Mouse (Mus musculus): ENCODE data around the gene Pygm. TPM values are rescaled to one million over a fixed set of nuclear protein-coding genes. Genes with fewer than 3 reads are reported as not detected.

Pygm gene
- 3.7 and 5.4 TPM in 2 replicates for polyA plus RNA-seq (2015; fragmentation: Nextera tagmentation; extraction: Ambion mirVana)

- peaks cover 11% of the 10 kb centered on the region for H3K36me3 ChIP-seq
- peak within 1 kb of the TSS; percentile 23; the same call in 1 of the 2 replicates for H3K27ac ChIP-seq
- H3K9ac ChIP-seq = no peak within 1 kb of the TSS
- H3K9me3 ChIP-seq = no peaks in the 10 kb centered on the region
- H3K4me2 ChIP-seq = no peak within 1 kb of the TSS
- H3K27me3 ChIP-seq = peaks cover 8% of the 10 kb centered on the region; the same call in 1 of the 2 replicates
- no peak; the same call in 1 of the 2 replicates for ATAC-seq (ENCODE audit: insufficient number of reproducible peaks, insufficient read depth, low FRiP score, low TSS enrichment, low read depth)
- H3K4me1 ChIP-seq = peaks cover 26% of the 10 kb centered on the region
- no peak within 1 kb of the TSS for H3K4me3 ChIP-seq
- 18% methylated on average over 7 of the region's 7 CpGs for WGBS
These were observed at the start of gene Pygm for GRCm38 (mm10) chr19:6384128-6384527. TSS of gene Pygm (plus strand) at chr19:6384399.

DNA sequence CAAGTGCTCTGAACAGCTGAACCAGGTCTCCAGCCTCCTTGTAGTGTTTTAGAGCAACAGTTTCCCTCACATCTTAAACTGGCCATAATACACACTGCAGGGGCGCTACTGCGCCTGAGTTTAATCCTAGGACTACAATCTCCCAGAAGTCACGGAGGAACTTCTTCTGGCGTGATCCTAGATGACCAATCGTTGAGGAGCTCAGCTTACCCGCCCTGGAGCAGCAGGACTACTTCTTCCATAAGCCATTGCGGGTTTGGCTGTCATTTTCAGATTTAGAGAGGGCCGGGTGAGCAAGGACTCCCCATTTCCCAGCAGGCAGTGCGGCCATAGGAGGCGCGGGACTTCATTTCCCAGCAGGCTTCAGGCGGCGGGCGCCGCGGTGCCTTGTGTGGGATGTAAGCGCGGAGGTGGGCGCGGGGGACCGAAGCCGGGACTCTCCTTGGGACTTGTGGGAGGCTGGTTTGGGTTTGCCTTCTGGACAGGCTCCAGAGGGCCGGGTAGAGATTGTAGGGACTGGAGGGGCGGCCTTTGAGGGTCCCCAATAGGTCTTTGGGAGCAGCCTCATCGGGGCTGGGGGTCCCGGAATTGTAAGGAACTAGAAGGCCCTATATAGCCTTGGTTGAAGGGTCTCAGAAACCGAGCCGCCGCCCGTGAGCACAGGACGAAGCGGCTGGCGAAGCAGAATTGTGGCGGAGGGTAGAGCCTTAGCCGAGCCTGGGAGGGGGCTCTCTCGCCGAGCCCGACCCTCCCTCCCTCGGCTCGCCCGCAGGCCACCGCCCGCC lies 49.3 kb upstream of the Pygm start, which contains the start of gene Men1:
Gene Men1, plus strand, starts transcription at position 307 of the 785 bp plus-strand sequence.
- Histone ChIP-seq H3K9ac (peak within 1 kb of the TSS; percentile 91), H3K4me1 (peaks cover 35% of the 10 kb centered on the region), H3K36me3 (peaks cover 34% of the 10 kb centered on the region), H3K27me3 (no peaks in the 10 kb centered on the region), H3K27ac (peak within 1 kb of the TSS; percentile 85), H3K4me3 (peak within 1 kb of the TSS; percentile 87), H3K4me2 (peak within 1 kb of the TSS; percentile 78), H3K9me3 (no peaks in the 10 kb centered on the region)
- ATAC-seq (ENCODE audit: insufficient number of reproducible peaks, insufficient read depth, low FRiP score, low TSS enrichment, low read depth) = peak; percentile 92
- under 1% methylated on average over 42 of the region's 43 CpGs for WGBS

- Histone ChIP-seq H3K4me1 (peaks cover 40% of the 10 kb centered on the region), H3K9ac (peak overlapping the region; percentile 91), H3K9me3 (no peaks in the 10 kb centered on the region), H3K27ac (peak overlapping the region; percentile 85), H3K4me3 (peak overlapping the region; percentile 87), H3K27me3 (no peaks in the 10 kb centered on the region), H3K4me2 (peak overlapping the region; percentile 78), H3K36me3 (peaks cover 40% of the 10 kb centered on the region)
- ATAC-seq (ENCODE audit: insufficient number of reproducible peaks, insufficient read depth, low FRiP score, low TSS enrichment, low read depth) = no peak
- WGBS = under 1% methylated on average over 25 of the region's 25 CpGs
These were observed 48.8 kb upstream of the Pygm start for GRCm38 (mm10) chr19:6335458-6335827.

DNA sequence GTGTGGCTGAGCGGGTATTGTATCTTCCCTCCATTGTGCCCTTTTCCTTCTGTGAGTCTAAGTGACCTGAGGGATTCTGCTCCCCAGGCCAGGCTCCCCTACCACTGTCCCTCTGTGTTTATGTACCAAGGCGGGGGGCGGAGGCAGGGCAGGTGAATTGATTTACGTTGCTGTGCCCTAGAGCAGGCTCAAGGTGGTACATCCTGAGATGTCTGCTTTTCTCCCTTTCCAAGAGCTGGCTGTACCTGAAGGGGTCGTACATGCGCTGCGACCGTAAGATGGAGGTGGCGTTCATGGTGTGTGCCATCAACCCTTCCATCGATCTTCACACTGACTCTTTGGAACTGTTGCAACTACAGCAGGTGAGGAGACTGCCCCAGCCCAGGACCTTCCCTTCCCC lies 47.3 kb upstream of the Pygm start:
- Histone ChIP-seq H3K9ac (peak overlapping the region; percentile 91), H3K27ac (no peak overlapping the region), H3K27me3 (no peaks in the 10 kb centered on the region), H3K4me2 (peak overlapping the region; percentile 78), H3K9me3 (no peaks in the 10 kb centered on the region), H3K4me3 (peak overlapping the region; percentile 87), H3K36me3 (peaks cover 40% of the 10 kb centered on the region), H3K4me1 (peaks cover 45% of the 10 kb centered on the region)
- 96% methylated on average over 10 of the region's 10 CpGs for WGBS
- ATAC-seq (ENCODE audit: insufficient number of reproducible peaks, insufficient read depth, low FRiP score, low TSS enrichment, low read depth) = no peak

DNA sequence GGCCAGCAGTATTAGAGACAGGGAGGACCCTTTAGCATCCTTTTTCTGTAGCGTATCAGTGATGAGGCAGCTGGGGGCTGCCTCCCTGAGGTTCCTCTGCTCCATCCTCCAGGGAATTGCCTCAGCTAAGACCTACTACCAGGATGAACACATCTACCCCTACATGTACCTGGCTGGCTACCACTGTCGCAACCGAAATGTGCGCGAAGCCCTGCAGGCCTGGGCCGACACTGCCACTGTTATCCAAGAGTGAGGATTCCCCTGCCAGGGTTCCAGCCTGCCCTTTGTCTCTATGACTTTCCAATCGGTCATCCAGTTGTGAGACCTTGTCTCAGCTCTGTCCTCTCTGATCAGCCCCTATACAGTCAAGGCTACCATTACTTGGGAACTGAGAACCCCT lies 46.0 kb upstream of the Pygm start:
- Histone ChIP-seq H3K4me3 (no peak overlapping the region), H3K4me2 (no peak overlapping the region), H3K27ac (no peak overlapping the region), H3K4me1 (peaks cover 44% of the 10 kb centered on the region), H3K36me3 (peaks cover 43% of the 10 kb centered on the region), H3K27me3 (no peaks in the 10 kb centered on the region), H3K9me3 (no peaks in the 10 kb centered on the region), H3K9ac (0 out of 2 replicates have a peak overlapping the region, but pooled peaks have one; percentile 11)
- 93% methylated on average over 7 of the region's 7 CpGs for WGBS
- no peak for ATAC-seq (ENCODE audit: insufficient number of reproducible peaks, insufficient read depth, low FRiP score, low TSS enrichment, low read depth)

DNA sequence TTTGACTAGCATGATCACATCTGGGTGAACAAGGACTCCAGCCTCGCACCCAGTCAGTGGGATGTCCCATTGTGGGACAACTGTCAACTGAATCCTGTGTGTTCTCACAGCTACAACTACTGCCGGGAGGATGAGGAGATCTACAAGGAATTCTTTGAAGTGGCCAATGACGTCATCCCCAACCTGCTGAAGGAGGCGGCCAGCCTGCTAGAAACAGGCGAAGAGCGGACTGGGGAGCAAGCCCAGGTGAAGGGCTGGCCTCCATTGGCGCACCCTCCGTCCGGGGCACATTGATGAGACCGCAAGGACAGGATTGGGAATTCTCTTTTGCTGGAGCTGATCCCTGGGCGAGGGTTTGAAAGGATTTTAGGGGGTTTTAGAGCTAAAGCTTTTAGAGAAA lies 45.5 kb upstream of the Pygm start:
- 90% methylated on average over 11 of the region's 11 CpGs for WGBS
- Histone ChIP-seq H3K27ac (no peak overlapping the region), H3K27me3 (no peaks in the 10 kb centered on the region), H3K9ac (no peak overlapping the region), H3K4me3 (no peak overlapping the region), H3K9me3 (no peaks in the 10 kb centered on the region), H3K36me3 (peaks cover 49% of the 10 kb centered on the region), H3K4me1 (peaks cover 44% of the 10 kb centered on the region), H3K4me2 (no peak overlapping the region)
- ATAC-seq (ENCODE audit: insufficient number of reproducible peaks, insufficient read depth, low FRiP score, low TSS enrichment, low read depth) = no peak

DNA sequence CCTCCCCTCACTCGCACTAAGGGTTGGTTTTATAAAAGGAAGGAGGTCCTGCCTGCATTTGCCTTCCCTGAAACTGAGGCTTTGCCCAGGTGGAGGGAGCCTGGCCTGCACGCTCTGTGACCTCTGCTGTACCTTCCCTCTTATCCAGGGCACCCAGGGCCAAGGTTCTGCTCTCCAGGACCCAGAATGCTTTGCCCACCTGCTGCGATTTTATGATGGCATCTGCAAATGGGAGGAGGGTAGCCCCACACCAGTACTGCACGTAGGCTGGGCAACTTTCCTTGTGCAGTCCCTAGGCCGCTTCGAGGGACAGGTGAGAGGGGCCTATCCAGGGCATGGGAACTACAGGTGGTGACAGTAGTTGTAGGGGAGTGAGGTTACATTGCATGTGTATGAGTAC lies 45.0 kb upstream of the Pygm start:
- peaks cover 42% of the 10 kb centered on the region for H3K4me1 ChIP-seq
- ATAC-seq (ENCODE audit: insufficient number of reproducible peaks, insufficient read depth, low FRiP score, low TSS enrichment, low read depth) = no peak
- H3K27ac ChIP-seq = no peak overlapping the region
- no peak overlapping the region for H3K4me2 ChIP-seq
- WGBS = 96% methylated on average over 6 of the region's 6 CpGs
- H3K9me3 ChIP-seq = no peaks in the 10 kb centered on the region
- no peaks in the 10 kb centered on the region for H3K27me3 ChIP-seq
- no peak overlapping the region for H3K4me3 ChIP-seq
- no peak overlapping the region for H3K9ac ChIP-seq
- peaks cover 54% of the 10 kb centered on the region for H3K36me3 ChIP-seq

DNA sequence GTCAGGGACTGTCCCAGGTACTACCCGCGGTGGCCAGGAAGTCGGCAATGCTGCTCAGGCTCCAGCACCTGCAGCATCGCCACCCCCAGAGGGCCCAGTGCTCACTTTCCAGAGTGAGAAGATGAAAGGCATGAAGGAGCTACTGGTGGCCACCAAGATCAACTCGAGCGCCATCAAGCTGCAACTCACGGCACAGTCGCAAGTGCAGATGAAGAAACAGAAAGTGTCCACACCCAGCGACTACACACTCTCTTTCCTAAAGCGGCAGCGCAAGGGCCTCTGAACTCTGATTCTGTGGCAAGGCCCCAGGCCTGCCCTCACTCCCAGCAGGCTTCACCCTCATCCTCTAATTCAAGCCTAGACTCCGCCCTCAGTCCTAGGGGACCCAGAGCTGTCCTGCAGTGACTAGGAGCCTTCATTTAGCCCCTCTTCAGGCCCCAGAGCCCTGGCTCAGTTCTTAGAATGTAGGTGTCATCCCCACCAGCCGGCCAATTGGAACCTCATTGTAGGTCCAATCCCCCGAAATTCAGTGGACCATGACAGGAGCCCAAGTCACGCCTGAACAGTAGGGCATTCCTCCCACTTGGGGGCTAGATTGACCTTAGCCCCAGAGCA lies 44.2 kb upstream of the Pygm start:
- Histone ChIP-seq H3K36me3 (peaks cover 62% of the 10 kb centered on the region), H3K9ac (no peak overlapping the region), H3K4me3 (peak overlapping the region; percentile 67; the same call in 1 of the 2 replicates), H3K9me3 (no peaks in the 10 kb centered on the region), H3K4me1 (peaks cover 39% of the 10 kb centered on the region), H3K27ac (no peak overlapping the region; the same call in 1 of the 2 replicates), H3K4me2 (peak overlapping the region; percentile 90; the same call in 1 of the 2 replicates), H3K27me3 (no peaks in the 10 kb centered on the region)
- no peak for ATAC-seq (ENCODE audit: insufficient number of reproducible peaks, insufficient read depth, low FRiP score, low TSS enrichment, low read depth)
- WGBS = 70% methylated on average over 15 of the region's 15 CpGs

DNA sequence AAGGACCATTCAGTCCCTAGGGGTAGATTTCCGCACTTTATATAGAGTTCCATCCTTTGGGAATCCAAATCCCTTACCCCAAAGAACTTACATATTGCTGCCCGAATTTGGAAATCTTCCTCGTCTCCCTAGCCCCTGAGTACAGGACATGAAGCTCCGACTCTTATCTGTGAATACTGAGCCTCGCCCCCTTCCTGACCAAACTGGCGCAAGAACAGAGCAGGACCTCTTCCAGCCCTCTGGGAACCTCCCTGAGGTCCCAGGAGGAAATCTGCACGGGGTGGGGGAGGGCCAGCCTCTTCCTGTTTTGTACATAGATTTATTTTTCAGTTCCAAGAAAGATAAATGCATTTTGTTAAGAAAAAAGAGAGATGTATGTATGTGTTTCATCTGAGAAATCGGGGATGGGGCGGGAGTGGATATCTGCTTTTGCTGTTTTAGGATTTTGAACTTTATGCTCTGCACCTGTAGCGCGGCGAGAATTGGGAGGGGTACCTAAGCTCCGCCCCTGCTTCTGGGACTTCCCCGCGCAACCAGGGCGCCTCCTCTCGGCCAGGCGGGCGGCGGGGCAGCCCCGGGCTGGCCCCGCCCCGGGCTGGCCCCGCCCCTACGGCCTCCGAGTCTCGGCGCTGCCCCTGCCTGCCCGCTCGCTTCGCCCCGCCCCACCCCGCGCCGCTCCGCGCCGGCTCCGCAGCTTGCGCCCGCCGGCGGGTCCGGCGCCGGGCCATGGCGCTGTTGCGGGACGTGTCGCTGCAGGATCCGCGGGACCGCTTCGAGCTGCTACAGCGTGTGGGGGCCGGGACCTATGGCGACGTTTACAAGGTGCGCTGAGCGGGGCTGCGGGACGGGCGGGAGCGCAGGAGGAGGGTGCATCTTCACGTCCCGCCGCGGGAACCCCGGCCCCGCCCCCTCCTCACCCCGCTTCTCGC lies 43.4 kb upstream of the Pygm start, which contains the start of gene Map4k2:
Gene Map4k2, plus strand, starts transcription at position 612 of the 929 bp plus-strand sequence.
- peak; percentile 63; the same call in 1 of the 2 replicates for ATAC-seq (ENCODE audit: insufficient number of reproducible peaks, insufficient read depth, low FRiP score, low TSS enrichment, low read depth)
- peaks cover 36% of the 10 kb centered on the region for H3K4me1 ChIP-seq

DNA sequence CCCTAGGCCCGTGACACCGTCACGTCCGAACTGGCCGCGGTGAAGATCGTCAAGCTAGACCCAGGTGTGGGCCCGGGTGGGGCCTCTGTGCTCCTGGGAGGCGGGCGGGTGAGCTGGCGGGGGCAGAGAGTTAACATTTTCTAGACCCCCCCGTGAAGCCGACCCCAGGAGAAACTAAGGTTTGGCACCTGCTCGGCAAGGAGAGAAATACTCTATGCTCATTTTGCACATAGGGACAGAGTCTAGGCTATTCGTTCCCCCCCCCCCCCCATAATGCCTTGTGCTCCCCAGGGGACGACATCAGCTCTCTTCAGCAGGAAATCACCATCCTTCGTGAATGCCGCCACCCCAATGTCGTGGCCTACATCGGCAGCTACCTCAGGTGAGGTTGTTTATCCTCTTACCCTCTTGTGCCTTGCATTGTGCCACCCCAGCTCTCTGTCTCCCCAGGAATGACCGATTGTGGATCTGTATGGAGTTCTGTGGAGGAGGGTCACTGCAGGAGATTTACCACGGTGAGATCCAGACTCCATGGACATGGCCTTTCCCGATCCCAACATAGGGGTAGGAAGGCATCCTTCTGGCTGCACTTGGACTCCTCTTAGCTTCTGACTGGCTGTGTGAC lies 42.6 kb upstream of the Pygm start:
- peaks cover 76% of the 10 kb centered on the region for H3K36me3 ChIP-seq
- no peaks in the 10 kb centered on the region for H3K9me3 ChIP-seq
- no peak overlapping the region for H3K27ac ChIP-seq
- H3K9ac ChIP-seq = peak overlapping the region; percentile 77
- H3K4me2 ChIP-seq = peak overlapping the region; percentile 90
- 18% methylated on average over 16 of the region's 23 CpGs for WGBS
- no peaks in the 10 kb centered on the region for H3K27me3 ChIP-seq
- peak overlapping the region; percentile 67 for H3K4me3 ChIP-seq
- no peak for ATAC-seq (ENCODE audit: insufficient number of reproducible peaks, insufficient read depth, low FRiP score, low TSS enrichment, low read depth)
- peaks cover 28% of the 10 kb centered on the region for H3K4me1 ChIP-seq

More for the DNA sequence above, 43.4 kb upstream of the Pygm start, which contains the start of gene Map4k2:
- Histone ChIP-seq H3K4me2 (peak within 1 kb of the TSS; percentile 90), H3K4me3 (peak within 1 kb of the TSS; percentile 67), H3K27ac (no peak within 1 kb of the TSS; the same call in 1 of the 2 replicates), H3K9ac (peak within 1 kb of the TSS; percentile 77), H3K36me3 (peaks cover 70% of the 10 kb centered on the region), H3K9me3 (no peaks in the 10 kb centered on the region), H3K27me3 (no peaks in the 10 kb centered on the region)
- WGBS = 7% methylated on average over 65 of the region's 72 CpGs

Measured in embryonic facial prominence, embryonic 13.5 days (tissue).